Mouse (Mus musculus) urinary bladder, postnatal 10 days (tissue): ENCODE data around the gene Nxpe4.
"Not testable (repeated sequence)": the region's sequence is repeated elsewhere in the genome, so short reads cannot be mapped to it uniquely, and the experiment has no call there.

Experiments used
- DNase-seq: peaks from one replicate; pipeline ENCODE4 v3.0.0; 2022; ENCODE audit warnings: low spot score

Nxpe4 gene

DNA sequence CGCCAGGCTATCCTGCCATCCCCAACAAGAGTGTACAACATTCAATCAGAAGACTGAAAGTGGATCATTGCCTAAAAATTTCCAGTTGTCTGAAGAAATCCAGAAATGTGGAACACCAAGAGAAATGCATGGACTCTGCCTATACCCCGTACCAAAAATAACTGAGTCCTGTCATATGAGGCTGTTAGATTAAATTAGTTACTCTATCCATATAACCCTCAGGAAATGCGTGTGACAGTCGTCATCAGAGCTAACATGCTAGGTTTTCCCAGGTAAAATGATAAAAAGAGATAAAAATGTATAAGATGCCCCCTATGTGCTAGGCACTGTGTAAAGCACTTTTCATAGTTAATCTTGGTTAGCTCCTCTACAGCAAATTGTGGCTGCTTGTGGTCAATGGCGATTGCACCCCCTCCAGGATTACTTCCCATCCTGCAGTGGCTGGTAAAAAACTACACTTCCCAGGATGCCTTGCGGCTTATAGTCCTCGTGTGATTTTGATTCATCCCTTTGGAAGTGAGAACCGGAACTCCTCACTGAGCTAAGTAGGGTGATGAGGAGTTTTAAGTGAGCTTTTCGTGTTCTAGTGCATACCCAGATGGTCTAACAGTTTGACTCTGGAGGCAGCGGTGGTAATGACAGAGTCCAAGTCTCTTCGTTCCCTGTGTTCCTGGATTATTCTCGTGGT lies at the start of gene Nxpe4:
Gene Nxpe4, plus strand, starts transcription at position 519 of the 688 bp plus-strand sequence.
- DNase-seq: no peak

DNA sequence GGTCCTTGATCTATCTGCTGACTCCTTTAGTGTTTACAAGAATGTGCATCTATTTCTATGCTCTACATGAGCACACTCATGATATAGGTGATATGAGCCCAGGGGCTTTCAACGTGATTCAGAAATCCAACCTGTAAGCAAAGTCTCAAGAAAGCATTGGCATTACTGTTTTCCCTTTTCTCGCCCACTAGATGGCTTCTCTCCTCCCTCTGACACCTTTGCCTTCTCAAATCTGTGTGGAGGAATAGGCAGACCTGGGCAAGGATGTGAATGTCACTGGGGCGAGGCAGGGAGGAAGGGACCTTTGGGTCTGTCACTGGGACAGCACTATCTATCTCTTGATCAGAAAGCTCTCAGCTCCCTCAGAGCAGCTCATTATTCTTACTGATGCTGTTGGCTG lies 35.0 kb upstream of the Nxpe4 start:
- DNase-seq: no peak

DNA sequence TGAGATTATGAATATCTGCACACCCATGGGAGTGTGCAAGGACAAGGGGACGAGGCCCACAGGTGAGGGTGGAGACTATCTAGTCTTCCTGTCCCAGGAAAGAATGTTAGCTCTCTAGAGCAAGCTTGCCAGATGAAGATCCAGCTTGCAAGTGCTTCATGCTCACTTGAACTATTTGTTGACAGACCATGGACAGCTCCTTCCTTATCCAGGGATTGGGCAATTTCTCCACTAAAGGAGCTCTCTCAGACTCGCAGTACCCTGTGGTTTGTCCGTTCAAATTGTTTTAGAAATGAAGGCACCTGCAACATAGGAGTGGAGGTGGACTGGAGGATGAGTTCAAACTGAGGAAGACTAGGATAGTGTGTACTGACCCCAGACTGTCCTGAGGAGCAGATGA lies 24.3 kb upstream of the Nxpe4 start:
- DNase-seq: no peak

DNA sequence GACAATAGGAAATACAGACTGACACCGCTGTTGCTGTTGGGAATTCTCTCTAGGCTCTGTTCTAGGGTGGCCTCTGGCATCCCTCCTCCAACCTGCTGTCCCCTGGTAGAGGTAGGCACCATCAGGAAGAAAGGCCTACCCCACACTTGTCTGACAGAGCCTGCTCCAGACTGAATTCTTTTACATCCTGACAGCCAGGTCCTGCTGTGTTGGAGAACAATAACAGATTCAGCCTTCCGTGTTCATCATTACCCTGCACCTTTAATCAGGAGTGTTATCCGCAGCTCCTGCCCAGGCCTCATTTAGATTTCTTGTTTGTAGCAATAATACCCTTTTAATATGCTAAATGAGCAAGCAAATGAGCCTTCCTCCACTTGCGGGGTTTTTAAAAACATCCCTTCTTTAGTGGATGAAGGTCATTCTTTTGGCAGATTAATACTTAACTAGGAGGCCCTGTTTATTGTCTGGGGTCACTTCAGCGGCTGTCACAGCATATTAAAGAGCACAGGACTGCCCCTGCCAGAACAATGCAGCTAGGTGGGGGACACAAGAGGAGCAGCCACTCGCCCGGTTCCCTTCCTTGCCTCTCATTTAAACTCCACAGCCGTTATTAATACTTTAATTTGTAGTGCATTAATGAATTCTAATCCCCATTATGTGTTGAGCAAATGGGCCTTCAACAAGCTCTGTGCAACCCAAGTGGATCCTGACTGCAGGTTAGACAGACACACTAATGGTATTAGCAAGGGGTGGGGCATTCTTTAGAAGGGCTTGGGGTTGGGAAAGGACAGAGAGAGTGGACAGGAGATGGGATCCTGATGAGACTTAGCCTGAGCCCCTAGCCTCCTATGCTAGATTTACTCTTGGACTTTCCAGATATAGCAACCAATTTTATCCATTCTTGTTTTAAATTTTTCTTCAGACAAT lies 21.1 kb upstream of the Nxpe4 start:
- no peak for DNase-seq

DNA sequence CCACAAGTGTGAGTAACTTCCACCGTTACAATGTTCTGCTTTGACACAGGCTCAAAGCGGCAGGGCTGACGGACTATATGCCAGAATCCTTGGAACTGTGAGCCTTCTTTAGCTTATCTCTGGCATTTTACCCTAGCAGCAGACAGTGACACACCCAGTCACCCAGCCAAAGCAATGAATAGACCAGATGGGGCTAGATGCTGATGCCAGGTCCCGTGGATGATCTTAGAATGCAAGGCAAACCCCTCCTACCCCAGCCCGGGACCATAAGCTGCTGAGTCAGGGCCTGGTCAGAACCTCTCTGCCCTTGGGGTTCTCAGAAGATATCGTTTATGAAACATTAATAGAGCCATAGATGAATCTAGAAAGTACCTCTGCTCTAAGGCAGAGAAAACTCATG lies 19.2 kb upstream of the Nxpe4 start:
- no peak for DNase-seq

DNA sequence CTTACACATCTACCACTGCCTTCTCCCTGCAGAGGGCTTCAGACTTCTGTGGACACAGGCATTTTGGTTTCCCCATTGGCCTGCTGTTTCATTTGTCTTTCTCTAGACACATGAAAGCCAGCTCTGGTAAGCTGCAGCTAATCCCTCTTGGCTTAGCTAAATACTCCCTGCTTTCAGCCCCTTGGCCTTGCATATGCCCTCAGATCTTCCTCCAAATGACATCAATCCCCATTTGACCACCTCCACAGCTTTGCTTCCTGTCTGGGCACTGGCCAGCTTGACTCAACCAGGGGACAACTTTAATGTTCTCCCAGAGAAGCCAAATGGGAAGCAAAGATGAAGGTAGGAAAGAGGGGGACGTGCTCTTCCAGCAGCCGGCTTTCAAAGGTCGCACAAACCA lies 15.1 kb upstream of the Nxpe4 start:
- DNase-seq: no peak

DNA sequence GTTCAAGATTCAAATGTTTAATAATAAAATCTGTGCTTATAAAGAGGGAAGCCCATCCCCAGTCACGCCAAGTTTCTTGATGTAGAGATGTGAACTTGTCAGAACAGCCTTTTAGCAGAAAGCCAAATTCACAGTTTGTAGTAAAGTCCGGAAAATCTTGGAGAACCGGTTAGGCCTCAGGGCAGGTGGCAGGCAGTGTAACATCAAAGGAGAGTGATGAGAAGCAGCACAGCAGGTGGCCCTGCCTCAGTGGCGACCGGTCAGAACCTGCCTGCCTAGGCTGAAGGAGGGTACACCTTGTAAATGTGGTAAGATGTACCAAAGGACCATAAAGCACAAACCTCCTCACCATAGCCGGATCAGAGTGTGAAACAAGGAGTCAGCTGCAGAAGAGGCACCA lies 4.7 kb downstream of the Nxpe4 start:
- not testable (repeated sequence) for DNase-seq

DNA sequence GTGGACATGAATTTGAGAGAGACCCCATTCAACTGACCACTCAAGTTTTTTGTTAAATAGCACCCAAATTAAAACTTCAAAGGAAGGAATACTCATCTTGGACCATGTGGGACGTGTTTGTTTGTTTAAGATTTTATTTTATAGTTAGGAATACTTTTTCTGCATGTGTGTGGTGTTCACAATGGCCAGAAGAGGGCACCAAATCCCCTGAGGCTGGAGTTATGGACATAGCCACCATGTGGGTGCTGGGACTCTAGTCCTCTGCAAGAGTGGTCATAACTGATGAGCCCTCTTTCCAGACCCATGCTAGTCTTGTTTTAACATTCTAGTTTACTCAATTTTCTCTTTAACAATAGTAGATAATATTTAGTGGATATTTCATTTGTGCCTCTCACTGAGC lies 14.9 kb downstream of the Nxpe4 start:
- DNase-seq: no peak

DNA sequence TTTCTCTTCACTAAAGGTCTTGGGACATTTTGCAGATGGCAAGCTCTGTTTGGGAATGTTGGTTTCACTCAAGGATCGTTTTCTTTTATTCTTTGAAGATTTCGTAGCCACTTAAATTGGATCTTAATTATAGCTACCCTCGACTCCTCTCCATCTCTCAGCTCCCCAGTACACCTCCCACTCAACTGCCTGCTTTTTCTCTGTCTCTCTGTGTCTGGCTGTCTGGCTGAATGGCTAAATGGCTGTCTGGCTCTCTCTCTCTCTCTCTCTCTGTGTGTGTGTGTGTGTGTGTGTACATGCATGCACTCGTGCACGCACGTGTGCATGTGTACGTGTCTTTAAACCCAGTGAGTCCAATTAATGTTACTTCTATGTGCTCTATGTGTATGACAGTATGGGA lies 19.5 kb downstream of the Nxpe4 start:
- DNase-seq: no peak

DNA sequence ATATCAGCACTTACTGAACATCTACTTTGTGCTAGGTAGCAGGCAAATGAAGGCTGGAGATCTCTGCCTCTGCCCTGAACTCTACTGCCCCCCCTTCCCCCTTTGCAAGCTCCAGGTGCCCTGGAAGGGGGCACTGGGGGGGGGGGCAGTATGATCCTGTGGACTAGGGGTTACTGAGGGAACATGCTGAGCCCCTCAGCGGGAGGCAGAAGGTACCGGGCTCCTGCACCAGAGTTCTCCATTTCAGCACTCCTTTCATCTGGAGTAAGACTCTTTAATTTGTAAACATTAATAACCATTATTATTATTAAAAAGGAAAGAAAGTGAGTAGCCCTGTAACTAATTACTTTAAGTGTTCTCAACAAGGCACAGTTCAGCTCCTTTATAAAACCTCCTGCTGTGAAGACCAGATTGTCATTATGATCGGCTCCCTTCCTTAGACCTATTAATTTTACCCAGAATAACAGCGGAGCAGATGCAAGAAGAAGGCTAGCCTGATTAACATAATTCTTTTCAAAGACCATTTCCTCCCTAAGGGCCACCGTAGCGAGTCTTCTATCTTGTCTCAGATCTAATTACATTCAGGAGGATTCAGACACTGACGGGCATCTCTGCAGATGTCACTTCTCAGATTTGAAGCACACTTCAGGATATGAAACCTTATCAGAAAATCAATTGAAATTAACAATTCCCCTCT lies 21.0 kb downstream of the Nxpe4 start:
- no peak for DNase-seq

DNA sequence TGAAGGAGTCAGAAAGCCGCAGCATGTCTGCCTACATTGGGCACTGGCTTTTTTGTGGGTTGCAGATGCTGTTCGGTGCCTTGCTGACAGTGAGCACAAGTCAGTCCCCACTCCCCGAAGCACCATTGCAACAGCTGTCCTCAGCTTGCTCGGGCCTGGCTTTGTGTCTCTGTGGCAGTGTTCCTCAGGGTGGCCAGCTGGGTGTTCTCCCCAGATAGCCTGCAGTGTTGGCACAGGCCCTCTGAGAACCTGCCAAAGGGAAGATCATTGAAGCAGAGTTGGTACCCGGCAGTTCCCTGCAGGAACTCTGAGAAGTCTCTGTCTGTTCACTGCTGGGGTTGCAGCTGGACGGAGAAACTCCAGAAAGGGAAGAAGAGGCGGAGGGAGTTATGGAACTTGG lies 22.5 kb downstream of the Nxpe4 start:
- DNase-seq: no peak

DNA sequence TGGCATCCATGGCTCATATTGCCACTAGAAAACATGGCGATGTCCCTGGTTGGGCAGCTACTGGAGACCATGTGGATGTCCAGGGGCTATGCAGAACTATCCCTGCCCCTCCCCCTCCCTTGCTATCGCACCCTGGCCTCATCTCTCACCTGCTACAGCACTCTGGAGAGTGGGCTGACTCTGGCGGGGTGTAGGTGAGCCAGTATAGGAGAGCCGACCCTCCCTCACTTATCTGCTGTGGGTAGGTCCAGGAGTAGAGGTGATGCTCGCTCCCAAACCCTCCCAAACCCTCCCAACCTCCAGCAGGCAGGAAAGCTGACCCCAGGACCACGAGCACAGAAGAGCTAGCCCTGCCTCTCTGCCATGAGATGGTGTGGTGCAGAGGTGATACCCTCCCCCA lies 27.0 kb downstream of the Nxpe4 start:
- DNase-seq: no peak

DNA sequence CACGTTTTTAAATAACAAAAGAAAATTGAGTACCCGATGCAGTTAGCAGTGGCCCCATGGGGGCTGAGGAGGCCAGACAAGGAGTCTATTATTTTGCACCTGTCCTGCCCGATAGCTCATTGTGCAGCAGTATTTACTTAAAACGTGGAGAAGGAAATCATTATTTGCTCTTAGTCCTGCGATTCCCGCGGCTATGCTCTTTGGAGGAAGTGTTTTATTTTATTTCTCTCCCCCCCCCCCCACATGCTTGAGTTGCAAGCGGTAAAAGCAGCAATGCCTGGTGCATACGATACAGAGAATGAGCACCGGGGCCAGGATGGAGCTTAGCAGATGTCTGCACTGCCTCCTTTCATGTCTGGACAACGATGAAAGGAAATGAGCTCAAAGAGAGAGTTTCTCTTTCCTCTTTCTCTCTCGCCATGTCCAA lies 35.6 kb downstream of the Nxpe4 start:
- DNase-seq: no peak

DNA sequence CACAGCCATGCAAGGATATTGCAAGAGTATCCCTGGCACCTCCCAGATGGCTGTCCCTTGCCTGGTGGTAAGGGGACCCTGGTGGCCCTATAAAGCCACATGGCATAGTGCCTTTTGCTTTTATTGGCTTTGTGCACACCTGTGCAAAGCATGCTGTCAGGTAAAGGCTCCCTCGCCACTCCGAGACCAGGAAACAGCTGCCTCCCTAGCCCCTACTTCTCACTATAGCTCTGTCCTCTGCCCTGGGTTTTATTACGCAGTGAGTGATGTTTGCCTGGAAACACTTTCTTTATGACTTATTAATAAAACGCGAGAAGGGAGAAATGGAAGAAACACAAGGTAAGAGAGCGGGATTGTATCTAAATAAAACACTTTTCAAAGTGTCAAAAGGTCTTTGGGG lies 49.1 kb downstream of the Nxpe4 start:
- no peak for DNase-seq

DNA sequence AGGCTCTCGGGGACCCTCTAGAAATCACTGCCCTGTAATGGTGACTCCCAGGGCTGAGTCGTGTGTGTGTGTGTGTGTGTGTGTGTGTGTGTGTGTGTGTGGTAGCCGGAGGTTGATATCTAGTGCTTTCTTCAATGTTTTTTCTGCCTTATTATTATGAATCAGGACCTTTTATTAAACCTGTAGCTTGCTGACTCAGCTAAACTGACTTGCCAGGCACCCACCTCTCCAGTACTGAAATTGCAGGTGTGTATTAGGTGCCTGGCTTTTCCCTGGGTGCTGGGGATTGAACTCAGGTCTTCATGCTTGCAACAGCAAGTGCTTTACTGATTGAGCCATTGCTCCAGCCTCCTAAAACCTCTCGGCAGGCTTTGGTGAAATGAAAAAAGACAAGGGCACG lies 50.1 kb downstream of the Nxpe4 start:
- DNase-seq: no peak

DNA sequence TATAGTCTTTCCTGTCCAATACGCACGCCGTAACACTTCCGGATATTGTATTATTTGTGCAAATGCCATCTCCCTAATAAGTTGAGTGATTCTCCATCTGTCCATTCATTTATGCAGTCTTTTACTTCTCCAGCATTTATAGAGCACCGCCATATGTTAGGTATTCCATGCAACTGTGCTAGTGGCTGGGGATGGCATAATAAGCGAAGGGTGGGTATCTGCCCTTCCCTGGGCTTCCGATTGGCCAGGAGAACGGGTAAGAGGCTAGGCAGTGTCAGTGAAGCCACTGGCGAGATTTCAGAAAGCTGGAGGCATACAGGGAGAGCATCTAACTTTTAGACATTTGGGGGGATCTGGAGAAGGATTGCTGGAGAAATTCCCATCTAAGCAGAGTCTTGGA lies 52.9 kb downstream of the Nxpe4 start:
- DNase-seq: no peak

DNA sequence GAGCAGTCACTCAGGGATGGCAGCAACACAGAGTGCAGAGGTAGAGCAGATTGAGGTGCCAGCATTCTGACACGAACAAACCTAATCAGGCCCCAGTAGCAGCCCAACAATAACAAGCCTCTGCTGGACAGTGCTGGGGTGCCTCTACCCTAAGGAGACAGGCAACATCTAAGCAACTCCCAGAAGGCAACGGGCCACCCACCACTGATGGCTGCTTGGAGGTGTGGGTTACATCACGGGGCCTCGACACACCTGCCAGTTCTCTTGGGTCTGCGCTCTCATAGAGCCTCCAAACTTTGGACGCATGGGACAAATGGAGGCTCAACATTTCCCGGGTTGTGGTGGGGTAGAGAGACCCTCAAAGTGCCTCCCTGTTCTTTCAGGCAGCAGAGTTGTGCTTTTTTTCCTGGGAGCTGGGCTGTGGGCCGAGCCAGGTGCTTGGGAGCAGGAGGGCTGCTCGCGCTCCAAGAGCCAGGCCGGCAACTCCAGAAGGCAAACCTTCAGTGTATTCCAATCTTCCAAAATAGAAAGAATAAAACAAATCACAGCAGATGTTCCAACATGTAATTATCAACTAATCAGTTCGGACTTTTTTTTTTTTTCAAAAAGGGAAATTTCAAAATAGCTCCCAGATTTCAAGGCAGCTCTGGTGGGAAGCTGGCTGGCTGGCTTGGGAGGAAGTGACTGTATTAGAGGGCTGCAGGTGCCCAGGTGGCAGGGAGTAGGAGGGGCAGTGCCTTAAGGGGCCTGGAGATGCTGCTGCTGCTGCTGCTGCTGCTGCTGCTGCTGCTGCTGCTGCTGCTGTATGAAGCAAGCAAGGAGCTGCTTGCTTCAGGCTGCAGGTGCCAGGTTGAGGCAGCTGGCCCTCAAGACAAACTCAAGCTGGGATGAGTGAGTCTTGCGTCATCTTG lies 54.5 kb downstream of the Nxpe4 start:
- no peak for DNase-seq

DNA sequence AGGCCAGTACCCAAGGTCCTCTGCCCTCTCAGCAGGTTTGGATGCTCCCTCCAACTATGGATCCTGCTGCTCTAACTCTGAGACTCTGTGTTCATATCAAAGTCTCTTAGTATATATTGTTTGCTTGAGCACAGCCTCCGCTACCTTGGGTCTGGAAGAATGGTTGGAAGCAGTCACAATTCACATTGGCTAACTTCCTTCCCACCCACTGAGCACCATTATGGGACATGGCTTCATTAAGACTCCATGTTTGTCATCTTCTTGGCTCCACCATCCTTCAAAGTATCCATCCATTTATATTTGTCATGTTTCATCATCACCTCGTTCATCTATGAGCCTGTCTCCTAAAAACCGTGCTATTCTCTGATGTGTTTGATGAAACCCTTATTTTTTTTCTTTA lies 68.9 kb downstream of the Nxpe4 start:
- no peak for DNase-seq

DNA sequence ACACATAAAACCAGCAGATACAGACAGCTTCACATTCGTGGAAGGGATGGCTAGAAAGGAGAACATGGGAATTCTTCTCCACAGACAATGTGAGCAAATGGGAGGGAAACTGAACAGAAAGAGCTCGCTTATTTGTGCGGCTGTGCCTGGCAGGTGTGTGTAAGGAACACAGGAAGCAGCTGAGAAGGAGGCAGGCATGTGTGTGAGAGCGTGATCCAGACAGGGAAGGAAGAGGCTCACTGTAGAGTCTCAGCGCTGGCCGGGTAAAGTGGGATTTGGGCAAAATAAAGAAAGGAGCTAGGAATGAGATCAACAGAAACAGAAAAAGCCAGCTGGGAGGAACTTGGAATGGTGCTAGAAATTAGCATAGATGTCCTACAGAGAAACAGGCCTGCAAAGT lies 74.6 kb downstream of the Nxpe4 start:
- no peak for DNase-seq

DNA sequence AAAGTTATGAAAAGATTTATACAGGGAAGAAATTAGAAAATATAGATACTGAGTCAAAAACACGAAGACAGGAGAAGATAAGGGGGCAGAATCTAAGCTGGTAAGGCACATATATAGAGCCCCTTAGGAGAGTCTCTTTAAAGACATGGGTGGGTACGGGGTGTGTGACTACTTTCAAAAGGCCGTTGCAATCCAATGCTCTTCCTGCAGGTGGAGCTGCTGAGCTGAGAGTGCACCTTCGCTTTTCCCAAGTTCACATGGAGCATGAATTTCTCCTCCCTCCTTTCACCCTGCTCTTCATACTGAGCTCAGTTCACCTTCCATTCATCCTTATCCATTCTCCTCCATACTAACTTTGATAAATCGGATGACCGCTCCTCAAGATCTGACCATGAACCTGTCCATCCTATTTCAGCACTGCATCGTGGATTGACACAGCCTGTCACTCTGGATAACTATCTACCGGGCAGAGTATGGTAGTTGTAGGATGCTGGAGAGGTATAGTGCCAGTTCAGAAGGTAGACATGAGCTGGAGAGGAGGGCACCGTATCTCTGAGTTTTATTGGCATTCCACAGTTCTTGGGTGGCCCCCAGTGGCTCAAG lies 76.4 kb downstream of the Nxpe4 start:
- DNase-seq: no peak

DNA sequence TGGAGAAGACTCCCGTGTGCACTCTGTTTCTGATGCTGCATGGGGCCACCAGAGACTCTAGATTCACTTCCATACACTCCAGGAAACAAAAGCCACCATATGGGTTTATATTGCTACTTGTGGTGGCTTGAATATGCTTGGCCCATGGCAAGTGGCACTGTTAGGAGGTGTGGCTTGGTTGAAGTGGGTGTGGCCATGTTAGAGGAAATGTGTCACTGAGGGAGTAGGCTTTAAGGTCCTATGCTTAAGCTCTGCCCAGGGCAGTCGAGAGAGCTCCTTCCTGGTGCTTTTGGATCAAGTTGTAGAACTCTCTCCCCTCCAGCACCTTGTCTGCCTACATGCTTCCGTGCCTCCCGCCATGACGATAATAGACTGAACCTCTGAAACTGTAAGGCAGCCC lies 77.6 kb downstream of the Nxpe4 start:
- no peak for DNase-seq
